Mouse (Mus musculus): Measurements from ENCODE around the gene Sox5.

The Sox5 gene

GRCm38 (mm10) chr6:144181083-144181866 is 600.5 kb downstream of the Sox5 start:
- no peak for DNase-seq (ENCODE audit: low spot score)

GRCm38 (mm10) chr6:144179111-144179510 is 602.7 kb downstream of the Sox5 start:
- DNase-seq (ENCODE audit: low spot score): no peak

- DNase-seq (ENCODE audit: low spot score): no peak
These were observed 605.1 kb downstream of the Sox5 start for GRCm38 (mm10) chr6:144176674-144177073.

GRCm38 (mm10) chr6:144175590-144175989 is 606.2 kb downstream of the Sox5 start:
- no peak for DNase-seq (ENCODE audit: low spot score)

GRCm38 (mm10) chr6:144170541-144170940 is 611.2 kb downstream of the Sox5 start:
- no peak for DNase-seq (ENCODE audit: low spot score)

- DNase-seq (ENCODE audit: low spot score): no peak
These were observed 612.0 kb downstream of the Sox5 start for GRCm38 (mm10) chr6:144169791-144170190.

GRCm38 (mm10) chr6:144168696-144169476 is 612.9 kb downstream of the Sox5 start:
- no peak for DNase-seq (ENCODE audit: low spot score)

- no peak for DNase-seq (ENCODE audit: low spot score)
These were observed 614.7 kb downstream of the Sox5 start for GRCm38 (mm10) chr6:144167058-144167457.

GRCm38 (mm10) chr6:144166651-144167050 is 615.1 kb downstream of the Sox5 start:
- no peak for DNase-seq (ENCODE audit: low spot score)

GRCm38 (mm10) chr6:144166104-144166503 is 615.7 kb downstream of the Sox5 start:
- DNase-seq (ENCODE audit: low spot score): no peak

- DNase-seq (ENCODE audit: low spot score): no peak
These were observed 618.3 kb downstream of the Sox5 start for GRCm38 (mm10) chr6:144163501-144163900.

GRCm38 (mm10) chr6:144158637-144159036 is 623.1 kb downstream of the Sox5 start:
- DNase-seq (ENCODE audit: low spot score): no peak

- DNase-seq (ENCODE audit: low spot score): no peak
These were observed 626.8 kb downstream of the Sox5 start for GRCm38 (mm10) chr6:144154892-144155424.

- no peak for DNase-seq (ENCODE audit: low spot score)
These were observed 629.8 kb downstream of the Sox5 start for GRCm38 (mm10) chr6:144151957-144152356.

GRCm38 (mm10) chr6:144151075-144151474 is 630.7 kb downstream of the Sox5 start:
- no peak for DNase-seq (ENCODE audit: low spot score)

- DNase-seq (ENCODE audit: low spot score): no peak
These were observed 644.4 kb downstream of the Sox5 start for GRCm38 (mm10) chr6:144137397-144137796.

- no peak for DNase-seq (ENCODE audit: low spot score)
These were observed 644.9 kb downstream of the Sox5 start for GRCm38 (mm10) chr6:144136894-144137293.

- DNase-seq (ENCODE audit: low spot score): no peak
These were observed 651.9 kb downstream of the Sox5 start for GRCm38 (mm10) chr6:144129927-144130326.

- DNase-seq (ENCODE audit: low spot score): no peak
These were observed 661.8 kb downstream of the Sox5 start for GRCm38 (mm10) chr6:144119961-144120360.

GRCm38 (mm10) chr6:144116646-144117045 is 665.1 kb downstream of the Sox5 start:
- DNase-seq (ENCODE audit: low spot score): no peak

- DNase-seq (ENCODE audit: low spot score): no peak
These were observed 670.2 kb downstream of the Sox5 start for GRCm38 (mm10) chr6:144111561-144111960.

- DNase-seq (ENCODE audit: low spot score): no peak
These were observed 674.9 kb downstream of the Sox5 start for GRCm38 (mm10) chr6:144106848-144107247.

- no peak for DNase-seq (ENCODE audit: low spot score)
These were observed 676.1 kb downstream of the Sox5 start for GRCm38 (mm10) chr6:144105645-144106044.
